Mouse (Mus musculus): Measurements from ENCODE around the gene Vcam1. TPM values are rescaled to one million over a fixed set of nuclear protein-coding genes. Genes with fewer than 3 reads are reported as not detected.

Gene Vcam1
- 129 and 135 TPM in 2 replicates for polyA plus RNA-seq (2015; fragmentation: Nextera tagmentation; extraction: Ambion mirVana)

GRCm38 (mm10) chr3:116129259-116129738 is at the start of gene Vcam1:
Gene Vcam1 (minus strand): TSS chr3:116129688.
- ATAC-seq (ENCODE audit: low FRiP score, low read depth), result peak; percentile 73
- H3K36me3 ChIP-seq, result peaks cover 3% of the 10 kb centered on the region
- 1% methylated on average over 9 of the region's 9 CpGs for WGBS
- H3K27ac ChIP-seq, result peak within 1 kb of the TSS; percentile 88
- H3K4me1 ChIP-seq, result peaks cover 19% of the 10 kb centered on the region
- H3K4me3 ChIP-seq, result peak within 1 kb of the TSS; percentile 60
- H3K4me2 ChIP-seq (replicated peaks), result peak within 1 kb of the TSS; percentile 67
- H3K9ac ChIP-seq, result peak within 1 kb of the TSS; percentile 78
- no peaks in the 10 kb centered on the region for H3K9me3 ChIP-seq
- H3K27me3 ChIP-seq, result no peaks in the 10 kb centered on the region

GRCm38 (mm10) chr3:116175106-116175505 is 45.6 kb upstream of the Vcam1 start:
- H3K4me3 ChIP-seq, result no peak overlapping the region
- H3K27ac ChIP-seq, result no peak overlapping the region
- no peaks in the 10 kb centered on the region for H3K36me3 ChIP-seq
- no peaks in the 10 kb centered on the region for H3K4me1 ChIP-seq
- no peak overlapping the region for H3K9ac ChIP-seq
- H3K27me3 ChIP-seq, result no peaks in the 10 kb centered on the region
- no peak overlapping the region for H3K4me2 ChIP-seq (replicated peaks)
- ATAC-seq (ENCODE audit: low FRiP score, low read depth), result no peak
- H3K9me3 ChIP-seq, result no peaks in the 10 kb centered on the region
- 85% methylated on average over 6 of the region's 6 CpGs for WGBS

- H3K4me1 ChIP-seq, result no peaks in the 10 kb centered on the region
- H3K9me3 ChIP-seq, result no peaks in the 10 kb centered on the region
- ATAC-seq (ENCODE audit: low FRiP score, low read depth), result no peak
- H3K36me3 ChIP-seq, result no peaks in the 10 kb centered on the region
- H3K27me3 ChIP-seq, result no peaks in the 10 kb centered on the region
- no peak overlapping the region for H3K4me2 ChIP-seq (replicated peaks)
- H3K4me3 ChIP-seq, result no peak overlapping the region
- H3K9ac ChIP-seq, result no peak overlapping the region
- 82% methylated on average over 5 of the region's 5 CpGs for WGBS
- no peak overlapping the region for H3K27ac ChIP-seq
Measured at GRCm38 (mm10) chr3:116171461-116171860, 42.0 kb upstream of the Vcam1 start.

- WGBS, result 85% methylated on average over 2 of the region's 2 CpGs
- no peaks in the 10 kb centered on the region for H3K9me3 ChIP-seq
- no peak overlapping the region for H3K27ac ChIP-seq
- H3K4me2 ChIP-seq (replicated peaks), result no peak overlapping the region
- H3K36me3 ChIP-seq, result no peaks in the 10 kb centered on the region
- no peaks in the 10 kb centered on the region for H3K27me3 ChIP-seq
- no peak overlapping the region for H3K4me3 ChIP-seq
- no peak for ATAC-seq (ENCODE audit: low FRiP score, low read depth)
- no peak overlapping the region for H3K9ac ChIP-seq
- H3K4me1 ChIP-seq, result no peaks in the 10 kb centered on the region
Measured at GRCm38 (mm10) chr3:116168056-116168455, 38.6 kb upstream of the Vcam1 start.

GRCm38 (mm10) chr3:116166296-116166695 is 36.8 kb upstream of the Vcam1 start:
- ATAC-seq (ENCODE audit: low FRiP score, low read depth), result no peak
- H3K4me1 ChIP-seq, result no peaks in the 10 kb centered on the region
- H3K9me3 ChIP-seq, result no peaks in the 10 kb centered on the region
- H3K4me3 ChIP-seq, result no peak overlapping the region
- no peak overlapping the region for H3K9ac ChIP-seq
- 81% methylated on average over 8 of the region's 8 CpGs for WGBS
- no peaks in the 10 kb centered on the region for H3K36me3 ChIP-seq
- H3K4me2 ChIP-seq (replicated peaks), result no peak overlapping the region
- no peaks in the 10 kb centered on the region for H3K27me3 ChIP-seq
- H3K27ac ChIP-seq, result no peak overlapping the region

- Histone ChIP-seq H3K4me1 (no peaks in the 10 kb centered on the region), H3K4me2 (replicated peaks) (no peak overlapping the region), H3K9me3 (no peaks in the 10 kb centered on the region), H3K9ac (no peak overlapping the region), H3K27me3 (no peaks in the 10 kb centered on the region), H3K4me3 (no peak overlapping the region), H3K36me3 (no peaks in the 10 kb centered on the region), H3K27ac (no peak overlapping the region)
- WGBS, result 68% methylated on average over 1 of the region's 1 CpGs
- ATAC-seq (ENCODE audit: low FRiP score, low read depth), result no peak
Measured at GRCm38 (mm10) chr3:116165030-116165429, 35.5 kb upstream of the Vcam1 start.

GRCm38 (mm10) chr3:116163517-116163916 is 34.0 kb upstream of the Vcam1 start:
- whole genome bisulfite sequencing, result 80% methylated on average over 5 of the region's 5 CpGs
- no peaks in the 10 kb centered on the region for H3K27me3 ChIP-seq
- no peak overlapping the region for H3K9ac ChIP-seq
- no peak overlapping the region for H3K4me2 ChIP-seq (replicated peaks)
- H3K9me3 ChIP-seq, result no peaks in the 10 kb centered on the region
- no peaks in the 10 kb centered on the region for H3K36me3 ChIP-seq
- H3K4me1 ChIP-seq, result no peaks in the 10 kb centered on the region
- H3K4me3 ChIP-seq, result no peak overlapping the region
- ATAC-seq (ENCODE audit: low FRiP score, low read depth), result no peak
- no peak overlapping the region for H3K27ac ChIP-seq

GRCm38 (mm10) chr3:116162097-116162666 is 32.7 kb upstream of the Vcam1 start:
- H3K4me2 ChIP-seq (replicated peaks), result no peak overlapping the region
- no peaks in the 10 kb centered on the region for H3K9me3 ChIP-seq
- no peak for ATAC-seq (ENCODE audit: low FRiP score, low read depth)
- H3K27ac ChIP-seq, result no peak overlapping the region
- no peak overlapping the region for H3K9ac ChIP-seq
- no peaks in the 10 kb centered on the region for H3K36me3 ChIP-seq
- H3K4me1 ChIP-seq, result no peaks in the 10 kb centered on the region
- H3K4me3 ChIP-seq, result no peak overlapping the region
- no peaks in the 10 kb centered on the region for H3K27me3 ChIP-seq
- WGBS, result 77% methylated on average over 9 of the region's 9 CpGs

- ATAC-seq (ENCODE audit: low FRiP score, low read depth), result no peak
Measured at GRCm38 (mm10) chr3:116159376-116159775, 29.9 kb upstream of the Vcam1 start.

GRCm38 (mm10) chr3:116157447-116157990 is 28.0 kb upstream of the Vcam1 start:
- Histone ChIP-seq H3K4me3 (no peak overlapping the region), H3K27me3 (no peaks in the 10 kb centered on the region), H3K36me3 (no peaks in the 10 kb centered on the region), H3K27ac (no peak overlapping the region), H3K4me1 (no peaks in the 10 kb centered on the region), H3K9ac (no peak overlapping the region), H3K9me3 (no peaks in the 10 kb centered on the region), H3K4me2 (replicated peaks) (no peak overlapping the region)
- no peak for ATAC-seq (ENCODE audit: low FRiP score, low read depth)
- WGBS, result 70% methylated on average over 13 of the region's 13 CpGs

More at GRCm38 (mm10) chr3:116159376-116159775, 29.9 kb upstream of the Vcam1 start:
- H3K9me3 ChIP-seq, result no peaks in the 10 kb centered on the region
- no peaks in the 10 kb centered on the region for H3K4me1 ChIP-seq
- no peak overlapping the region for H3K4me2 ChIP-seq (replicated peaks)
- H3K4me3 ChIP-seq, result no peak overlapping the region
- WGBS, result 95% methylated on average over 5 of the region's 5 CpGs
- no peak overlapping the region for H3K27ac ChIP-seq
- no peaks in the 10 kb centered on the region for H3K36me3 ChIP-seq
- H3K27me3 ChIP-seq, result no peaks in the 10 kb centered on the region
- no peak overlapping the region for H3K9ac ChIP-seq

GRCm38 (mm10) chr3:116150056-116150632 is 20.7 kb upstream of the Vcam1 start:
- no peaks in the 10 kb centered on the region for H3K27me3 ChIP-seq
- no peaks in the 10 kb centered on the region for H3K4me1 ChIP-seq
- ATAC-seq (ENCODE audit: low FRiP score, low read depth), result no peak
- no peaks in the 10 kb centered on the region for H3K9me3 ChIP-seq
- no peak overlapping the region for H3K4me3 ChIP-seq
- H3K36me3 ChIP-seq, result no peaks in the 10 kb centered on the region
- no peak overlapping the region for H3K27ac ChIP-seq
- H3K9ac ChIP-seq, result no peak overlapping the region
- no peak overlapping the region for H3K4me2 ChIP-seq (replicated peaks)
- 86% methylated on average over 13 of the region's 13 CpGs for WGBS

- no peak for ATAC-seq (ENCODE audit: low FRiP score, low read depth)
- Histone ChIP-seq H3K4me3 (no peak overlapping the region), H3K36me3 (no peaks in the 10 kb centered on the region), H3K4me2 (replicated peaks) (no peak overlapping the region), H3K9me3 (no peaks in the 10 kb centered on the region), H3K4me1 (no peaks in the 10 kb centered on the region), H3K27me3 (no peaks in the 10 kb centered on the region), H3K27ac (no peak overlapping the region), H3K9ac (no peak overlapping the region)
- WGBS, result 62% methylated on average over 4 of the region's 4 CpGs
Measured at GRCm38 (mm10) chr3:116149096-116149495, 19.6 kb upstream of the Vcam1 start.

Measured in limb, embryonic 13.5 days (tissue).